Mouse (Mus musculus) kidney, postnatal 4 days (tissue): Measurements from ENCODE around the gene Slc29a1.
"Not testable (repeated sequence)": the region's sequence is repeated elsewhere in the genome, so short reads cannot be mapped to it uniquely, and the experiment has no call there.

ENCODE experiments used
- DNase-seq, 2 experiments: peaks; one replicate each; pipeline ENCODE4 v3.0.0; 2021; ENCODE audit warnings: mixed read lengths in 2 of 2

Gene Slc29a1

GRCm38 (mm10) chr17:45599446-45600242, at the start of gene Slc29a1:
Slc29a1 (minus strand) TSS chr17:45599606.
- peak; percentile 84 to 90 for DNase-seq

- DNase-seq, result no peak
These were observed 44.8 kb upstream of the Slc29a1 start for GRCm38 (mm10) chr17:45644185-45644584.

GRCm38 (mm10) chr17:45642701-45643100, 43.3 kb upstream of the Slc29a1 start:
- DNase-seq, result peak; percentile 84 to 87

GRCm38 (mm10) chr17:45641981-45642380, 42.6 kb upstream of the Slc29a1 start:
- DNase-seq, result no peak

GRCm38 (mm10) chr17:45638596-45639295, 39.3 kb upstream of the Slc29a1 start:
- no peak for DNase-seq

- no peak for DNase-seq
These were observed 34.6 kb upstream of the Slc29a1 start for GRCm38 (mm10) chr17:45634033-45634432.

GRCm38 (mm10) chr17:45631940-45632339, 32.5 kb upstream of the Slc29a1 start:
- no peak for DNase-seq

- DNase-seq, result no peak
These were observed 31.6 kb upstream of the Slc29a1 start for GRCm38 (mm10) chr17:45630992-45631391.

GRCm38 (mm10) chr17:45629861-45630694, 30.7 kb upstream of the Slc29a1 start:
- DNase-seq, result peak; percentile 74 to 85

- peak; percentile 56 to 74 for DNase-seq
These were observed 29.8 kb upstream of the Slc29a1 start for GRCm38 (mm10) chr17:45628885-45629855.

GRCm38 (mm10) chr17:45628160-45628559, 28.8 kb upstream of the Slc29a1 start:
- DNase-seq, result no peak

- DNase-seq, result peak; percentile 67 to 76
These were observed 27.2 kb upstream of the Slc29a1 start for GRCm38 (mm10) chr17:45626577-45627134.

GRCm38 (mm10) chr17:45623425-45623824, 24.0 kb upstream of the Slc29a1 start:
- not testable (repeated sequence) for DNase-seq

- DNase-seq, result peak; percentile 65 to 75
These were observed 20.2 kb upstream of the Slc29a1 start for GRCm38 (mm10) chr17:45619386-45620256.

GRCm38 (mm10) chr17:45618941-45619385, 19.6 kb upstream of the Slc29a1 start:
- peak; percentile 68 to 80 for DNase-seq

- DNase-seq, result no peak
These were observed 18.2 kb upstream of the Slc29a1 start for GRCm38 (mm10) chr17:45617655-45618054.

GRCm38 (mm10) chr17:45616679-45617078, 17.3 kb upstream of the Slc29a1 start:
- no peak for DNase-seq

GRCm38 (mm10) chr17:45616046-45616650, 16.7 kb upstream of the Slc29a1 start:
- no peak for DNase-seq

- DNase-seq, result no peak
These were observed 13.5 kb upstream of the Slc29a1 start for GRCm38 (mm10) chr17:45612921-45613320.

- DNase-seq, result no peak
These were observed 12.6 kb upstream of the Slc29a1 start for GRCm38 (mm10) chr17:45612008-45612407.
